Mouse (Mus musculus): ENCODE results near the gene Surf6.

The Surf6 gene

DNA sequence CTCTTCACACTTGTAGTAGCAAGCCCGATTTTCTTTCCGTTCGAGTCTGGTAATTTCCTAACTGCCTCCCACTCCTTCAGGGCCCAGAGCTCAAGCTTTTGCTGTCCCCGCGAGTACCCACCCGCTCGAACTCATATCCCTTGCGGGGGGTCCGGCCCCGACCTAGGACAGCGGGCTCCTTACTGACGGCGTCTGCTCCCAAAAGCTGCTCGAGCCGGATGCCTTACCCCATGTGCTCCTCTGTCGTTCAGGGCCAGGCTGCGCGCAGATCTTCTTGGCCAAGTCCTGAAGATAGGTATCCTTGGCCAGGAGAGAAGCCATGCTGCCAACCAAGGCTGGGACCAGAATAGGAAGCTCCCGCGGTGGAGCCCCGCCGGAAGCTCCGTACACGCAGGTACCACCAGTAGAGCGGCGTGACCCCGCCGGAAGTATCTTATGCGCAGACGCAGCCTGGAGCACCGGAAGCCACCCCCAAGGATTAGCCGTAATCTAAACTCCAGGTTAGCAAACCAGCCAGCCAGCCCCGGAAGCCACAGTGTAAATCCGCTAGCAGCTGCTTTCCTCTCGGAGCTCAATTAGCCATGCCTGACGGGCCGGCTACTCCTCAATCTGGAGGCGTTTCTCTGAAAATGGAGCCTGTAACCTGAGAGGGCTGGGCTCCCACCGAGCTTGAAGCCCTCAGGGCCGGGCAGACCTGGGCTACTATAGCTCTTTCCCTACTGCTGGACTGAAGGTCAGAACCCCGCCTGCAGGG lies at the start of gene Surf6:
TSS of gene Surf6 (minus strand) at position 413 of the 754 bp plus-strand sequence.
- in situ Hi-C loops (cut with MboI, MseI): loop anchor here (5.0 to 25.0 kb wide), 3 partner anchors 60 to 1690 kb away; partner anchors contain the start of genes Fam166a (in 1 of the 2), Nelfb (in 1 of the 2), Rexo4 (in 1 of the 2) and Stpg3 (in 1 of the 2)

DNA sequence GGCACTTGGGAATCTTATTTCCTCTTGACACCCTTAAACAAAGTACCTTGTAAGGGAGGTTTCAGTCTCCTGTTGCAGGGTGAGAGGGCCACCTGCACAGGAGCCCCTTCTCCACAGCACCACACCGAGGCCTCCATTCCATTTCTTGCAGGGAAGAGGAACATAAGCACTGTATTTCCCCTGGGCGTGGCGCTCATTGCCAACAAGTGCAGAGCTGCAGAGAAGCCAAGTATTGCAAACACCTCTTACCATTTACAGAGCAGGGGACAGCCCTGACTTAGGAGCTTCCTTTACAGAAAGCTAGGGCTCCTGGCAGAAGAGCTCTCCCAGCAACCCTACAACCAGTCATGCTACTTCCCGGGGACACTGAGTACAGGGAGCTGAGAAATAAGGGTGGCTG lies 49.5 kb upstream of the Surf6 start:
- in situ Hi-C loops (cut with MboI, MseI): no loop called here

DNA sequence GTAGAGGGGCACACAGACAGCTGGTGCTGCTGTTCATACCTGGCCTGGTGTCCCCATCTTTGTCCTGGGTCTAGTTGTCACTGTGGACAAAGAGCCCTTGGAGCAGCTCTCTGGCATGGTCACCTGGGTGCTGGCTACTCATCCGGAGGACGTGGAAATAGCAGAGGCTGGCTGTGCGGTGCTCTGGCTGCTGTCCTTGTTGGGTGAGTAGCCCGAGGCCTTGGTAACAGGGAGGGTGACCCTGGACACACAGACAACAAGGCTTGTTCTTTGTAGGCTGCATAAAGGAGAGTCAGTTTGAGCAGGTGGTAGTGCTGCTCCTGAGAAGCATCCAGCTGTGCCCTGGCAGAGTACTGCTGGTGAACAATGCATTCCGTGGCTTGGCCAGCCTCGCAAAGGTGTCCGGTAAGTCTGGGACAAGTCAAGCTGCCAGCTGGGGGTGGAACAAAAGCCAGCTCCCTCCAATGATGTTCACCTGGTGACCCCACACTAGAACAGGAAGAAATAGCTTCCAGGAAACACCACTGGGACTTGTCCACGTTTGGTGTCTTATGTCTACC lies 48.7 kb upstream of the Surf6 start:
- in situ Hi-C loops (cut with MboI, MseI): no loop called here

DNA sequence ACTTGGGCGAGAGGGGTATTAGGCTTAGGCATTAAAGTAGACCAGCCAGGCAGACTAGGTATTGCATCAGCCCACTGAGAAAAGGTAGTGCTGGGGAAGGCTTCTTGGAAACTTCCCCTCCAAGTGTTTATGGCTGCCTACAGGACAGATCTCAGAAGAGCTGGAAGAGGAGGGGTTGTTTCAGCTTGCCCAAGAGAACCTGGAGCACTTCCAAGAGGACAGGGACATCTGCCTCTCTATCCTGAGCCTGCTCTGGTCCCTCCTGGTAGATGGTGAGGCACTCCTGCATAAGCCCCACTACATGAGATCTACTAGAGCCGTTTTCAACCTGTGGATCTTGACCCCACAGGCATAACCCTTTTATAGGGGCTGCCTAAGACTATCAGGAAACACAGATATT lies 47.7 kb upstream of the Surf6 start:
- in situ Hi-C loops (cut with MboI, MseI): no loop called here

DNA sequence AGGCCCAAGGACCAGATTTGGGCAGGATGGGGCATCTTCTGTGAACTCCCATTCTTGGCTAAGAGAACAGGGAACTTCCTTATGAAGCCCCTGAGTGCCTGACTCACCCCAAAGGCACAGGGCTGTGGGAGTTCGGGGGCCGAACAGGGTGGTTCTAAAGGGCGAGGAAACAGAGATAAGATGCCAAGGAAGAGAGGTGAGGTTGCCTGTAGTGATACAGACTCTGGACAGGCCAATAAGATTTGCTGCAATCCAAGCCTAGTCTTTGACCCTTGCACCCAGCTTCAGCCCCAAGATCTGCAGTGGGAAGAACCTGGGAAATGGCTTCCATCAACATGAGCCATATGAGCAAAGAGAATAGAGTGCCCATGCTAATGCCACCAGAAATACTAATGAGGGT lies 40.6 kb upstream of the Surf6 start:
- in situ Hi-C loops (cut with MboI, MseI): no loop called here

DNA sequence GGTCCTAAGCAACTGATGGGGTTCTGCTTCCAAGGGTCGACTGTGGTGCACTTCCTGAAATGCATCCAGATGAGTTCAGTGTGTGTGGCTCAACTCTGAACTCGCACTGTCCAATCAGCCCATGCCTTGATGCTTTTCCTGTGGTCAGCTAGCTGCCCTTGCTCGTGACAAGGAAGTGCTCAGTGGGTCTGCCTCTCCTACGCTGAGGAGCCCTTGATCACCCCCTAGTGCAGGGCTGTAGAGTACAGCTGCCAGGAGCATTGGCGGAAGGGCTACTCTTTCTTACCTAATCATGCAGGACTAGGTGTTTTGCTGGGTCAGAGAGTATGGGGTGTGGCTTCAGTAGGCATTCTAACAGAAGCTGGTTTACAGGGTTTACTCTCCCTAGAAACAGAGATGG lies 38.9 kb upstream of the Surf6 start:
- in situ Hi-C loops (cut with MboI, MseI): no loop called here

DNA sequence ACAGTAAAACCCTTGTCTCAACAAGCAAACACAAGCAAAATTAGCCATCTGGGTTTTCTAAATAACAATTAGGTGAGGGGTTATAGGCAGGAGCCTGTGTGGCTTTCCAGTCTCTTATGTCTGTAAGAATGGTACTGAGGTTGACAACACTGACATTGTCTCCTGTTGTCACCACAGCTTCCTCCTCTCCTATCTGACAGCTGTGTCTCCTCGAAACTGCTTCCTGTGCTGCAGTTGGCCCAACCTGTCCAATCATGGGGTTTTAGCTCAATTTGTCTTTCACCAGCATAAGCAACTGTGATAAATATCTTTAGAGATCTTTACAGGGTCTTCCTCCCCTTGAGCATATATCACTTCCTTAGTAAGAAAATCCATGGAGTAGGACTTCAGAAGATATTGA lies 33.7 kb upstream of the Surf6 start:
- in situ Hi-C loops (cut with MboI, MseI): no loop called here

DNA sequence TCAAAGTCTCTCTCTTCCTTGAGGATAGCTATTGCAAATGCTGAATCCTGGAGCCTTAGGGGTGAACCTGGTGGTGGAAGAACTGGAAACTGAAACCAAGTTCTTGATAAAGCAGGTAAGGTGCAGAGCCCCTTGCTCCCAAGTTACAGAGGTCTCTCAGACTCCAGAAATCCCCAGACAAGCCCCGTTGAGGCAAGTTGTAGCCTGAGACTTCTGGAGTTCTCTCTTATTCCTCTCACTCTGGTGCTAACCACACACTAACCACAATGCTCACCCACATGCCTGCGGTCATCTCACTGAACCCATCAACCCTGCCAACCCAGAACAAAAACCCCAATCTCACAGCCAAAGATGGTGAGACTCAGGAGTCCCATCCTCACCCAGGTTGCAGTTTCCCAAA lies 32.6 kb upstream of the Surf6 start:
- in situ Hi-C loops (cut with MboI, MseI): no loop called here

DNA sequence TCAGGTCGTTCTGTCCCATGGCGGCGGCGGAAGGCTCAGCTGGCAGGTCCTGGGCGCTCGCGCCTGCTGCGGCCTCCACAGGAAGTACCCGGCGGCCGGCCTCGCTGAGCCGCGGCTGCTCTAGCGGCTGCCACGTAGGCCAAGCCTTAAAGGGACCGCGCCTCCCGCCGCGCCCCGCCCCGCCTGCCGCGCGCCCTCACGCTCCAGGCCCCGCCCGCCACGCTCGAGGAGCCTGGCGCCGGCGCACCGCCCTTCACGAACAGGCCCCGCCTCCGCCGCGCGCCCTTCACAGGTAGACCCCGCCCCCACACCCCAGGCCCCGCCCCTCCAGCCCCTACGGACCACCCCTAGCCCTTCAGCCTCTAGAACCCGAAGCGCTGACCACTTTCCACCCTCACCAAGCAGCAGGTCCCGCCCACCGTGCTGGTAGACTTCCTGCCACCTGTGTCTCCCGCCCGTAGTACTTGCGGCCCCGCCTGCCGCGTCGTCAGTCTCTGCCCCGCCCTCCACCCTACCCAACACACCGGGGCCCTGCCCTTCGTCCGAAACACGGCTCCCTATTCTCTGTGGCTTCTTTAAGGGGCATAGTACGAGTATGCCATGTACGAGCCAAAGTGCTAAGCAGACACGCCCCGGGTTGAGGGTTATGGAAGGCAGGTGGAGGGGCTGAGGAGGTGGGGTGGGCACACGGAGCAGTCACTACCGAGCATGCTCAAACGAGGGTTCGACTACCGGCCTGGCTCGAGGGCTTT lies 30.8 kb upstream of the Surf6 start, which contains the start of the genes Surf4 and Stkld1:
TSS of gene Surf4 (minus strand) at position 625 of the 752 bp plus-strand sequence.
TSS of gene Stkld1 (plus strand) at position 744 of the 752 bp plus-strand sequence.
- in situ Hi-C loops (cut with MboI, MseI): loop anchor here in 1 of 2 experiments (5.0 kb wide), 1 partner anchor 79 kb away; no protein-coding TSS in a partner anchor

DNA sequence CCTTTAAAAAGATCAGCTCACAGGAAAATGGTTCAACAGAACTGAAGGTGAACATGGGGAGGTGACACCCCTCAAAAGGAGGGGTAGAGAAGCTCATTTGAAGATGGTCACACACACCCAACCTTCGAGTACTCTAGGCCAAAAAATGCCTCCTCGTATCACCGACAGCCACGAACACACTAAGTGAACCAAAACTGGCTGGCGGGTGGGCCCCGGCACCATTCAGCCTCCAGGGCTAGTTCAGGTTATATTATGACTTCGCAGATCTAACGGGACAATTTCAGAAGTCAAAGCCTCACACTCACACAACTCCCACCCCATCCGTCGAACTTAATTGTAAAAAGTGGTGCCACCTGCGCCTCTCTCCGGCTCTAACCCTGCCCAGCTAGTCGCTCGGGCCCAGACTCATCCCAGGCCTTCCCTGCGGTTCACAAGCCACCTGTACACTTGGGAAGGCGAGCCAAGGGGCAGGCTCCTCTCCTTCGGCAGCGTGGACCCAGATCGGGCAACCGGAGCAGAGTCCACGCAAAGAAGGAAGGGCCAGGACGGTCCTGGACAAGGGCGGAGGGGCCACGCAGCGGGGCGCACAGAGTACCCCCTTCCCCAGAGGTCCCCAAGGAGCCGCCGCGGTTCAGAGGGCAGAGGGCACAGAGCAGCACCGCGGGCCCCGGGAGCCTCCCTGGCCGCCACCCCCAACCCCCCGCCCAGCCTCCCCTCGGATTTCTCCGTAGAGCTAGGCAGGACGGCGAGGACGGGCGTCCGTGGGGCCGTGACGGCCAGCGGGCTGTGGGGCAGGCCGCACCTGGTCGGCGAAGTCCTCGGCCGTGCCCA lies 30.0 kb upstream of the Surf6 start:
- in situ Hi-C loops (cut with MboI, MseI): loop anchor here in 1 of 2 experiments (5.0 kb wide), 1 partner anchor 80 kb away; no protein-coding TSS in a partner anchor

DNA sequence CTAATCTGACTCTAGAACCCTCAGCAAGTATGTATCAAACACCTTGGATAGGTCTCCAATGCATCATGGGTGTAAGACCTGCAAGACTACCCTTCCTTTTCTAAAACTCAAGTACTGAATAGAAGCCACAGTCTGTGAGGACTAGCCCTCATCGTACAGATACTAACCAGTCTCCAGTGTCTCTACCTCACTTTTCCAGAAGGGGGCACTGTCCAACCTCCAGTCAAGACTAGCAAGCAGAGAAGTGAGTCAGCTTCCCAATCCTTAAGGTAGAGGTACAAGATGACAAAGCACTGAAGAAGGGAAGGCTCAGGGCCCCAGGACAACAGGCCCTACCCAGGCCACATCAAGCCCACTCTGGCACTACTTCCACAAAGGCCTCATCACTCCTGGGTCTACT lies 27.7 kb upstream of the Surf6 start:
- in situ Hi-C loops (cut with MboI, MseI): loop anchor here in 1 of 2 experiments (5.0 kb wide), 1 partner anchor 82 kb away; no protein-coding TSS in a partner anchor

DNA sequence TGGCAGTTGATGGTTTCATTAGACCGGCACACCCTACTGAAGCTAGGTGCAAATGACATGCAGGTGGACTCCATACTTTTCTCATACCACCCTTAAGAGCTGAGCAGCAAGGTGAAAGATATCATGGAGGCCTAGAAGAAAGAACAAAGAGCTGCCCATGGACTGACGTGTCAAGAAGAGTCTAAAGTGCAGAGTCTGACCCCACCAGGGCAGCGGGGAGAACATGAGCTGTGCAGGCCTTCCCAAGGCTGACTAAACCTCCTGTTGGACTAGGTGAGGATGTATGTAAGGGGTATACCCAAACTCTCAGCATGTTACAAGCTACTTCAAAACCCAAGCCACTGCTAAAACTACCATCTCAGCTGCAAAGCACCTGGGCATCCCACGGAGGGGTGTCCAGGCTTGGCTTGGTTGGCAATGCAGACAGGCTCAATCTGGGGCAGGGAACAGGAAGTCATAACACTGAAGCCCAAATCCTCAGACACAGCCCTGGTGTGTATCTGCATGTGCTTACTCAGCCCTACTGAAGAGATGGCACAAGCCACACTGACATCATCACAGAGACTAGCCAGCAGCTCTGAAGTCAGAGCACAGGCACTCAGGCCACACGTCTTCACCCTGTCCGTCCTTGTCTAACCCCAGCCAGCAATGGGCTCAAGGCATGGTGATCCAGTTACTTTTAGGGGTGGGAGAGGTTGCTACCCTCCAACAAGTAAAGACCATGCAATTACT lies 25.2 kb upstream of the Surf6 start:
- in situ Hi-C loops (cut with MboI, MseI): no loop called here

DNA sequence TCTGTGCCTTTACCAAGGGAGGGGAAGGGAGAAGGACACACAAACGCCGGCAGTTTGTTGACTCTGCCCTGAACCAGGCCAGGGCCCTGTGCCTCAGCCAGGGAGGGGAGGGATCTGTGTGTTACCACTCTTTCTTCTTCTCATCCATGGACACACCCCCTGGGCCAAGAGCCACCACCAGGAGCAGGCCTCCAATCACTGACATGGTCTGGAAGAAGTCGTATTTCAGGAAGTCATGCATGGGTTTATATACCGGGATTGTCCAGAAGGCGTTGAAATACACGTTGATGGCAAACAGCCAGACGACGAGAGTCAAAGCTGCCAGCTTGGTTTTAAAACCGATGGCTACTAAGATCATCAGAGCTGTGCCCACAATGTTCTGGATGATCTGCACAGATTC lies 19.1 kb upstream of the Surf6 start:
- in situ Hi-C loops (cut with MboI, MseI): loop anchor here in 1 of 2 experiments (25.0 kb wide), 1 partner anchor 1709 kb away; the partner anchor contains the start of genes Fam166a, Nelfb, Stpg3 and Tubb4b

DNA sequence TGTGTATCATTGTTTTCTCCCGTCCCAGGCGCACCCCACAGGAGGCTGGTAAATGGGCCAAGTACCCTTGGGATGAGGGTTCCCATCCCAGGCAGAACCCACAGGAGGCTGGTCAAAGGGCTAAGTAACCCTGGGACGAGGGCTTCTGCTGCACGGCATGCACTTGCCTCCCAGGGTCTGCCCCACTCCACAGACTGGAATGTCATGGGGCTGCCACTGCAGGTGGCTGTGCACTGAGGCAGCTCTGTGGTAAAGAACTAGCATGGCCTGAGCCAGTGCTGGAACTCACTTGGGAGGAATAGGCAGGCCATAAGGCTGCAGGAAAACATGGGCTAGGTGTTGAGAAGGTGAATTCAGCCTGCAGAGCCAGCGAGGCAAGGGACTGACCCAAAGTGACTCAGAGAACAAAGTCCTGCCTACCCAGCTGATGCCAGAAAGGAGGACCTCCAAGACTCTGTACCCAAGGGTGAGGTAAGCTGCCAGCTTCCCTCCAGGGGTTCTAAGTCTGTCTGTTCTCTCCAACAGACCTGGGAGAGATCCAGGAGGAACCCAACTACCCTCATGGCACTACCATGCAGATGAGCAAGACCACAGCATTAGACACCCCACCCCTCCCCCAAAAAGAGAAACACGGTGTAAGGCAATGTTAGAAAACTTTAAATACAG lies 17.6 kb upstream of the Surf6 start:
- in situ Hi-C loops (cut with MboI, MseI): loop anchor here in 1 of 2 experiments (25.0 kb wide), 1 partner anchor 1708 kb away; the partner anchor contains the start of genes Fam166a, Nelfb, Stpg3 and Tubb4b

DNA sequence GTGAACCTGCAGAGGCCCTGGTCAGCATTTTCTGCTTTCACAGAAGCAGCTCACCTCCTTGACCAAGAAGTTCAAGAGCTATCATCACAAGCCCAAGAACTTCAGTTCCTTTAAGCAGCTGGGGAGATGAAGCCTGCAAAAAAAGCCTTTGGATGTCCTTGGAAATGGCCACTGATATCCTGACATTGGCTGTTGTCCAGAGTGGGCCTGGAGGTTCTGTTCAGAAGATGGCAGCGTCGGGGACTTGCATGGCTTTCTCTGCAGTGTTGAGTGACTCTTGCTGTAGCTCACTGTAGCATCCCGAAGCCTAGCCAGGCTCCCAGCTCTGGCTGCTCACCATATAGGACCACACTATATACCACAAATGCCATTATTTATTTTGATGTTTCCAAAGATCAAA lies 17.0 kb upstream of the Surf6 start:
- in situ Hi-C loops (cut with MboI, MseI): loop anchor here in 1 of 2 experiments (5.0 to 25.0 kb wide), 3 partner anchors 103 to 1707 kb away; partner anchors contain the start of genes Fam166a, Nelfb, Stpg3 and Tubb4b

DNA sequence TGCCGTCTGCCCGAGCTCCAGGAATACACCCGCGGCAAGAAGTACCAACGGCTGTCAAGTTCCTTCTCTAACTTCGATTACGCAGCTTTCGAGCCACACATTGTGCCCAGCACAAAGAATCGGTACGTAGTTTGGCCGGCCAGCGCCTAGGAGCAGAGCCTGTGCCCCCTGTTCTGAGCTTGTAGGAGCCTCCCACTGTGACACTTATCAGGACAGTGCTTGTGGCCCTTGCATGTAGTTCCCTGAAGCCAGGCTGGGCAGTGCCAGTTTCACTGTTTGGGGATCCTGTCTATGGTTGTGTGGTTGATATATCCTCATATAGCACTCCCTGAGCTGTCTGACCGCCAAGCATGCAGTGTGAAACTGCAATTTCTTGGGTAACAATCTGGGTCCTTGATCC lies 14.1 kb upstream of the Surf6 start:
- in situ Hi-C loops (cut with MboI, MseI): loop anchor here in 1 of 2 experiments (5.0 to 25.0 kb wide), 3 partner anchors 106 to 1704 kb away; partner anchors contain the start of genes Fam166a, Nelfb, Stpg3 and Tubb4b

DNA sequence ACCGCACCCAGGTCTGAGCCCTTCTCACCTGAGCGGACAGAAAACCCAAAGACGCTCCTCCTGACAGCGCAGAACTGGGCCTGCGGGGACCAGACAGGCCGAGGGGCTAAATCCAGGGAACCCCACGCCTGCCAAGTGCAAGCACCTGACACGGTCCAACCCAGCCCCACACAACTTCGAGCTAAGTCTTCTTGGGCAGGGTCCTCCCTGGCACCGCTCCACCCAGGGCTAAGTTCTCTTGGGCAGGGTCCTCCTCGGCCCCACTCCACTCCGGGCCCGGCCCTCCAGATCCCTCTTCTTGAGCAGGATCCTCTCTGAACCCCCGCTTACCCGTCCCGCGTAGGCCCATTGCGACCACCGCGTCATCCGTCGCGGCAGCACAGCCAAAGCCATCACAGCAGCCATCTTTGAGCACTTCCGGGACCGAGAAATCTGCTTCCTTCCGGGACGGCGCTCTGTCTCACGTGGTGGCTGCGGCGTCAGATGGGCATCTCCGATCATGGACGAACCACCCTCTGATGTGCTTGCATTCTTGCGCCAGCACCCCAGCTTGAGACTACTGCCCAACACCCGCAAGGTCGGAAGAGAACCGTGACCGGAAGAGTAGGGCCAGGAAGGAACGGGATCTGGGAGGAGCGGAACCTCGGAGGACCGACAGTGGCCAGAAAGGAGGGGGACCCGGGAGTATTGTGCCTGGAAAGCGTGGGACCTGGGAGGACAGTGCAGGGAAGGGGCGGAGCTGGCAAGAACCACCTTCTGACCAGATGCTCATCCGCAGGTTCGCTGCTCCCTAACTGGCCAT lies 13.4 kb upstream of the Surf6 start, which contains the start of the genes Surf2 and Surf1:
TSS of gene Surf2 (plus strand) at position 441 of the 802 bp plus-strand sequence.
TSS of gene Surf1 (minus strand) at position 604 of the 802 bp plus-strand sequence.
- in situ Hi-C loops (cut with MboI, MseI): loop anchor here in 1 of 2 experiments (5.0 to 25.0 kb wide), 3 partner anchors 106 to 1704 kb away; partner anchors contain the start of genes Fam166a, Nelfb, Stpg3 and Tubb4b
